Mouse (Mus musculus) adrenal gland, postnatal 36 days (tissue): ENCODE measurements at regions not wholly inside any gene's neighbourhood (a gene's known extent, or its start where the extent isn't known, plus 50 kb on each side); places are given as distances from the start of the nearest gene placed in this dataset.
"Not testable (repeated sequence)": the region's sequence is repeated elsewhere in the genome, so short reads cannot be mapped to it uniquely, and the experiment has no call there.

Experiments used
- DNase-seq, 2 experiments: peaks; one replicate each; pipeline ENCODE4 v3.0.0; 2021; ENCODE audit warnings: mixed read lengths in 1 of 2

DNA sequence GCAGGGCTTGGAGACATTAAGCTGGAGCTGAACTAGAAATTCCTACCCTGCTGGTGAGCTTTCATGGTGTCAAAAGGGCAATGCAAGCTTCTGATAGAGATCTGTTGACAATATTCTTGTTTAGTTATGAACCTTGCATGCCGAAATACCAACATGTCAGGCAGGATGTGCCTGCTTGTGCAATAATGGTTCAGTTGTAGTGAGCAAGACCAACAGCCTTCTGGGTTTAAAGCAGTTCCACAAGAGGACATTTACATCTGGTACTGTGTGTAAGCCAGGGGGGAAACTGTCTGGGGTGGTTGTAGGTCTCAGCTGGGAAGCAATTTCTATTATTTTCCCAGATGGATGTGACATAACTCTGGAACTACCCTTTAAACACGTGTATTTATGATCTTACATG lies 987.6 kb upstream of the Gm38303 start:
- DNase-seq, result no peak

DNA sequence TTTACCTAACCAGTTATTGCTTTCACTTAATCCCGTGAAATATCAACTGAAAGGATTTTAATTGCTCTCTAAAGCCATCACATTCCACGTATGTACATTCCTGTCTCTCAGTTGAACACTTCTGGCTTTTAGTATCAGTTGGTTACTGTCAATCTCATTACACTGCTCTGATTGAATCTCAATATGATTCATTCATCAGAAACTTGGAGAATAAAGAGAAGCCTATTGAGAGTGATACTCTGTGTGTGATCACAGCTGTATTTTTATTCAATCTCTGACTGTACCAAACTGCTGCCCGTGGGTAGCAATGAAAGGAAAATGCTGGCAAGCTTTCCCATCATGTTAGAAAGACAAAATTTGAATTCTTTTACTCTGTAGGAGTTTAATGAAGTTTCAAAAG lies 957.5 kb upstream of the Gm38303 start:
- DNase-seq, result no peak

DNA sequence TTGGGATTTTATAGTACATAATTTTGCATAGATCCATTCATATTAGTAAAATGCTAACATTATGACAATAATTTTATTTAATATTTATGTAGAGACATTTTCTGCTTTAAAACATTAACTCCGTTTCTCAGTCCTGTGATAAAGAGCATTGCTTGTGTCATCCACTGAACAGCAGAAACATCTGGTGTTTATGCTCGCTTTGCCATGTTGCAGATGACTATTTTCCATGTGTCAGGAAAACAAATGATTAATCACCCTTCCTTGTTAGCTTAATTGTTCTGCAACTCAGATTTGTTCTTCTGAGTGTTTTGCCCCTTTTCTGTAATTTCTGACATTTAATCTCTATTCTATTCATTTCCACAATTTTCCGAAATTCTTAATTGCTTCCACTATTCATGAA lies 925.6 kb upstream of the Gm38303 start:
- no peak for DNase-seq

DNA sequence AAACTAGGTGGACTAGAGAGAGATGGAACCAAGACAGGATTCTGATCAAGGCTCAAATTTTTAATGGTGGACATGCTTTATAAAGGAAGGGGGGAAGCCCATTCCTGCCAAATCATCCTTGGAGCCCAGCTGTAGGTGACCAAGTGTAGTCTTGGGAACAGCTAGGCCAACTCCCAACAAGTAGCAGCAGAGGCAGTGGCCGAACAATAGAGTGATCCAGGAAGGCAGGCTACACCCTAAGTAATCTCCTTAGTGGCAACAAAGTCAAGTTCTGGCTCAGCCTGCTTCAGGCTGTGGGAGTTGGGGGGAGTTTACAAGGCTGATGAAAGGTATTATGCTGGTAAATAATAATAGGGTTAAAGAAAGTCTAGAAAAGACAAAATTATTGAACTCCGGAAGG lies 878.5 kb upstream of the Gm38303 start:
- DNase-seq, result no peak

DNA sequence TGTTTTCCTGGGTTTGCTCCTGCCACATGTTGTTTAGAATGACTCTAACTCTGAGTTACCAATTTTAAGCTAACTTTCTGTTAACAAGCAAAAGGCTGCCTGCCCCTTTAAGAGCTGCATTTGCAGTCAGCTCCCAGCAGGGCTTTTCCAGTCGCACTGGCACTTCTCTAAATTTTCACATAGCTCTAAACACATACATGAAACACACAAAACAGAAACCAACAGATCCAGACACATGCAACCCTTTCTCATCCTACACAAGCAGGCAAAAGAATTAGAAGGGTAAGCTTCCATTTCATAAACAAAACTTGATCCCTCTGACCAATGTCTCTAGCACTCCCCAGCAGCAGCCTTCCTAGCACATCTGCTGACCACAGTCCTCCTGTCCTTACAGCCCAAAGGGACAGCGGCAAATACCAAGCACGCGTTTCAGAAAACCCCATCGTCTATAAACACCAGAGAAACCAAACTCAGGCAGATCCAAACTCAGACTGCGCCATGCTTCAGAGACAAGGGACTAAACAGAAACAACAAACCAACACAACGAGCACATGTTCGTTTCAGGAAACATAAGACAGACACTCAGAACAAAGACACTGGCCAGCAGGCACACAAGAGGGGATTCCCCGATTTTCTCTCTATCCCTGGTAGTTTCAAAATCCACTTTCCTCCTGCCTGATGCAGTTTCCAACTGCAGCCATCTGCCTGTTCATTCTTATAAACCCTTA lies 877.6 kb upstream of the Gm38303 start:
- not testable (repeated sequence) for DNase-seq

DNA sequence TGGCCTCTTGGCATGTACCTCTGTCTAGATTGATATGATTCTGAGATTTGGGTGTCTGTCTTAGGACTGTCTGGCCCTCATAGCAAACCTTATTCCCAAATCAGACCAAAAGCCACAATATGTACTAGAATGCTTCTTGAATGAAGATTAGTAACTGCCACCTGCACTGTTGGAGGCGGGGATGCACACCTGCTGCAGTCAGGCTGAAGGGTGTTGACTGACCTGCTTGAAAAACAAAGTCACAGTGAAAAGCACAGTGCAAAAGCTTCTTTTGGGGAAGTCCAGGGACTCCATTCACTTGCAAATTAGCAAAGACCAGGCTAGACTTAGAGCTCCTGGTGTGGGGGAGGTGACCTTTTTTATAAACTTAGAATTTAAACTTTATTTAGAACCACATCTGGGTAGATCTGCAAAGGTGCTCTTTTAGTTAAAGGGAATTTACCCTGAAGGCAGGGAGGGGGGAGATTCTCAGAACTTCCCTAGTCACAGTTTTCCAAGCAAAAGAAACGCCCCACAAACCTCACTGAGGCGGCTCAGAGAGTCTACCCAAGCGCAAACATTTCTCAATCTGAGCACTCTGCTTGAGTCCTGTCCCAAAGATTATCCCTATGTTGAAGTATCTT lies 876.9 kb upstream of the Gm38303 start:
- not testable (repeated sequence) for DNase-seq

DNA sequence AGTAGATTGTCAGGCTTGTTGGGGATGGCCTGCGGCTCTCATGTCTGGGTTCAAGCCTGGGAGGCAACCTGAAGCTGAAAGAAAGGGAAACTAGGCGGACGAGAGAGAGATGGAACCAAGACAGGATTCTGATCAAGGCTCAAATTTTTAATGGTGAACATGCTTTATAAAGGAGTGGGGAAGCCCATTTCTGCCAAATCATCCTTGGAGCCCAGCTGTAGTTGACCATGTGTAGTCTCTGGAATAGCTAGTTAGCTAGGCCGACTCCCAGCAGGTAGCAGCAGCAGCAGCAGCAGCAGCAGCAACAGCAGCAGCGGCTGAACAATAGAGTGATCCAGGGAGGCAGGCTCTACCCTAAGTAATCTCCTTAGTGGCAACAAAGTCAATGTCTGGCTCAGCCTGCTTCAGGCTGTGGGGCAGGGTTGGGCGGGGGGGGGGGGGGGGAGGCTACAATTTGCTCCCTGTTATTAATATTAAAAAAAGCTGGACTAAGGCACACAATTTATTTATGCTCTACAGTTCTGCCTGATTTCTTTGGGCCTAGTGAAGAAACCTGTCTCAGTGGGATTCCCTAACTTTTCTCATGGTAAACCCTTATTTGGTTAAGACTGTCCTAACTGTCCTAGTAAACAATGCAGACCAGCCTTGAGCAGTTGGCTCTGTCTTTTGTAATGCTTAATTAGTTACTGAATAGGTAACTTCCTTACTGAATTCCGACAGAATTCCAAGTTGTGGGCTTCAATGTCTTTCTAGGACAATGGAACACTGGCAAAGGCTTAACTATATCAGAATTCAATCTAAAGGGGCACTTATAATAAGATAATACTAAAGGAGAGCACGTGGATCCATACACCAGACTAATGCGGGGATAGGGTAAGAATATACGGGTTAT lies 875.7 kb upstream of the Gm38303 start:
- DNase-seq, result not testable (repeated sequence)

DNA sequence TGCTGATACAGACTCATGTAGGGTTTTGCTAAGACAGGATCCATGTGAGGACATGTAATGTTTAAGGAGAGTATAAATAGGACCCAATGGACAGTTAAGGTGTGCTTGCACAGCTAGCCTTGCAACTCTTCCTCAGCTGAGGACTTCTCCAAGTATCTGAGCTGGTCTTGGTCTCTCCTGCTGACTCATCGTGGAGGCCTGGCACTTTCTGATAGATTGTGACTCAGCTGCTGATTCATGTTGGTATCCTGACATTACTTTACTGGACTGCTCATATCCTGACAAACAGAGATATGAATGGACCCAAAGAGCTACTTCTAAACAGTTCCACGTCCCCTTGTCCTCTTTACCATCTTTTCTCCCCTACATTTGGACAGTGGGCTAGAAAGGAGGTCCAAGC lies 838.5 kb upstream of the Gm38303 start:
- peak; percentile 60 to 64 for DNase-seq

DNA sequence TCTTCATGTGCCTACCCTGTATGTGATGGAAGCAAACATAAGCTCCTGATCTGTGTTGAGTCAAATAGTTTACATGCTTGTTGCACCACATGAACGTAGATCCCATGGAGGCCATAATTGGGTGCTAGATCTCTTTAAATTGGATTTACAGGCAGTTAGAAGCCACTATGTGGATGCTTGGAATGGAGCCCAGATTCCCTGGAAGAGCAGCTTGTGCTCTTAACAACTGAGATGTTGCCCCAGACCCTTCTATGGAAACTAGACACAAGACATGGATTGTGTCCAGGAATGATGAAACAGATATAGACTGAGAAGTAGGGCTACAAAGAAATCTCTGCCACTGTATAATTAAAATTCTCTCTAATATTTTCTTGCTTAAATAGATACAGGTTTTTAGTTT lies 819.9 kb upstream of the Gm38303 start:
- no peak for DNase-seq
